Mouse (Mus musculus) urinary bladder, adult 2 months (tissue): ENCODE data around the gene Frmpd3. TPM values are rescaled to one million over a fixed set of nuclear protein-coding genes. Genes with fewer than 3 reads are reported as not detected.

ENCODE experiments used
- DNase-seq: peaks from one replicate; pipeline ENCODE4 v3.0.0; 2022; ENCODE audit warnings: low spot score
- polyA plus RNA-seq: library from polyadenylated mRNA; depleted of rRNA; stranded (reverse); fragments of >200 nt; gene quantifications from 2 replicates; pipeline ENCODE4 v1.2.3, GENCODE M21; 2012; rRNA removed

Gene Frmpd3
- polyA plus RNA-seq, 1 experiment: 0.14 TPM

DNA sequence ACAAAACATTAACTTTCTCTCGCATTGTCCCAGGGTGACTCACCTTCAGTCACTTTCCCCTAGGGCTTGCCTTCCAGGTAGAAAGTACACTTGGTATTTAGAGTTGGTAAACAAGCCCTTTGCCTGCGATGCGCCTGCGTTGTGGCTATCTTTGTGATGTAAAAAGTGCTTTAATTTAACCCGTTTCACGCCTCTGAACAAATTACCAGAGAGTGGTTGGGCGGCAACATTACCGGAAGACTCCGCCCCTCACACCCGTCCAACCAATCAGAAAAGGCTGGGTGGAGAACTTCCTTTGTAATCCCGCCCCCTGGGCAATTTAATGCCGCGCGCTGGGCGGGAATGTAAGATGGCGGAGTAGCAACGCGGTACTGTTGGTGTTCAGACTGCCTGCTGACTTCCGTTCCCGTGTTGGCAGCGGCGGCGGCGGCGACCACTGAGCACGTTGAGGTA is 114.2 kb downstream of the Frmpd3 start, which contains the start of gene Prps1:
Gene Prps1, plus strand, starts transcription at position 335 of the 453 bp plus-strand sequence.
- DNase-seq: peak; percentile 45

GRCm38 (mm10) chrX:140456751-140457491 is 114.9 kb downstream of the Frmpd3 start:
- DNase-seq: no peak

DNA sequence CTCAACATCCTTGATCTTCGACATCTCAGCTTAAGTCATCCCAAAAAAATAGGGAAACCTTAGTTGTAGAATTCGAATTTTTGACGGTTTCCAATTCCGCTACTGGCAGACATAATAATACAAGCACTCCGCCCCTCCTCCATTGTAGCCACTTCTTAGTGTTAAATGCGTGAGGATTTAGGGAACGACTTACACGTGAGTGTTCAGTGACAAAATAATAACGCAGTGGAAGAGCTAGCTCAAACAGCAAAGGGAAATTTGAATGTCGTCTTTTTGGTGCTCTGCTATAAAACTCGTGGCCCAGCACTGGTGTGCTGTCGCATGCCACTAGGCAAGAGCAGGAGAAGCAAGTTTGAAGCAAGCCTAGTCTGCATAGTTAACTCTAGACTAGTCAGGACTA is 115.4 kb downstream of the Frmpd3 start:
- no peak for DNase-seq

DNA sequence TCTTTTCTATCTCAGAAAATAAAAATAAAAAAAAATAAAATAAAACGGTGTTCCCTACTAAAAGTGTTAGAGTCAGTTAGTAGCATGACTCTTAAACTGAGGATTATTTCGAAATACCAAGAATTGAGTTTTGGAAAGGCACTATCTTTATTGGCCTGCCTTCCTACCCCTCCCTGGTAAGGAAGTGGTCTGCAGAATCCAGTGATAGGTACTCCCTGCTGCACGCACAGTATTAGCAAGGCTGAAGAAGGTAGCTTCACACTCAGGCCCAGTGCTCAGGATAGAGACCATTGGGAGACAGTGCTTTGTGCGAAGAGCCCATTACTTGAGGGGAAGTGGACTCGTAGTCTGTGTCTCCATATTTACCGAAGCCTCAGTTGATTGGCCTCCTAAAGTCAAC is 136.2 kb downstream of the Frmpd3 start:
- DNase-seq: no peak

DNA sequence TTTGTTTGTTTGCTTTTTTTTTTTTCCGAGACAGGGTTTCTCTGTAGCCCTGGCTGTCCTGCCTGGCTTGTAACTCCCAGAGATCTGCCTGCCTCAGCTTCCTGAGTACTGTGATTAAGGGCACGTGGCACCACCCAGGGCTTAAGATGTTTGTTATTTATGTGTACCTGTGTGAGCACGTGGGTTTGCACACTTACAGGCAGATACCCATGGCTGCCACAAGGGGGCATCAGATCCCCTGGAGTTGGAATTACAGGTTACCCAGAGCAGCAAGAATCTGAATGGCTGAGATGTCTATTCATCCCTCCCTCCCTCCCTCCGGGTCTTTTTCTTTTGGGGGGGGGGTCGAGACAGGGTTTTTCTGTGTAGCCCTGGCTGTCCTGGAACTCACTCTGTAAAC is 137.1 kb downstream of the Frmpd3 start:
- DNase-seq: no peak

Other genes with a start within 250 kb of the Frmpd3 start
- gene Prps1, start 114.3 kb downstream of the Frmpd3 start, polyA plus RNA-seq: 14.8 and 15.5 TPM in 2 replicates